Mouse (Mus musculus) kidney, postnatal 25 days (tissue): Measurements from ENCODE around the gene Mdk.

Source experiments
- DNase-seq, 2 experiments: peaks; one replicate each; pipeline ENCODE4 v3.0.0; 2021; ENCODE audit warnings: mixed read lengths in 2 of 2

Gene Mdk

GRCm38 (mm10) chr2:91931328-91932159, 553 bp downstream of the Mdk start:
- peak; percentile 35 to 61 for DNase-seq

- DNase-seq = peak; percentile 58 to 78
These were observed 1.3 kb downstream of the Mdk start for GRCm38 (mm10) chr2:91930761-91931291.

GRCm38 (mm10) chr2:91929936-91930335, 2.2 kb downstream of the Mdk start:
- peak; percentile 73 to 78 for DNase-seq

- DNase-seq = no peak
These were observed 2.6 kb downstream of the Mdk start for GRCm38 (mm10) chr2:91929455-91929854.

- peak in 1 of 2 experiments; percentile 34 for DNase-seq
These were observed 3.4 kb downstream of the Mdk start for GRCm38 (mm10) chr2:91928534-91929350.

GRCm38 (mm10) chr2:91927826-91928533, 4.1 kb downstream of the Mdk start:
- peak; percentile 83 to 89 for DNase-seq

GRCm38 (mm10) chr2:91926949-91927348, 5.1 kb downstream of the Mdk start, which contains the start of gene Chrm4:
Gene Chrm4 (plus strand): TSS chr2:91927249.
- DNase-seq = no peak

GRCm38 (mm10) chr2:91925442-91925841, 6.7 kb downstream of the Mdk start:
- DNase-seq = peak in 1 of 2 experiments; percentile 28

- no peak for DNase-seq
These were observed 7.4 kb downstream of the Mdk start for GRCm38 (mm10) chr2:91924726-91925125.

GRCm38 (mm10) chr2:91923415-91924337, 8.4 kb downstream of the Mdk start:
- DNase-seq = peak; percentile 77 to 80

GRCm38 (mm10) chr2:91922586-91923414, 9.3 kb downstream of the Mdk start:
- peak in 1 of 2 experiments; percentile 41 for DNase-seq

GRCm38 (mm10) chr2:91921790-91922570, 10.1 kb downstream of the Mdk start:
- peak; percentile 53 to 73 for DNase-seq

GRCm38 (mm10) chr2:91921181-91921789, 10.8 kb downstream of the Mdk start:
- DNase-seq = peak; percentile 90 to 92

- no peak for DNase-seq
These were observed 12.0 kb downstream of the Mdk start for GRCm38 (mm10) chr2:91920130-91920529.

- DNase-seq = no peak
These were observed 15.0 kb downstream of the Mdk start for GRCm38 (mm10) chr2:91917096-91917495.

- no peak for DNase-seq
These were observed 15.6 kb downstream of the Mdk start for GRCm38 (mm10) chr2:91916346-91916977.

- DNase-seq = no peak
These were observed 18.6 kb downstream of the Mdk start for GRCm38 (mm10) chr2:91913328-91914110.

- DNase-seq = no peak
These were observed 19.5 kb downstream of the Mdk start for GRCm38 (mm10) chr2:91912616-91913015.
